Mouse (Mus musculus) heart, embryonic 12.5 days (tissue): ENCODE measurements around the gene Cyp2s1. TPM values are rescaled to one million over a fixed set of nuclear protein-coding genes. Genes with fewer than 3 reads are reported as not detected.

ENCODE experiments used
- ATAC-seq: fragments of 200-750 bp; cut with Nextera tagmentation; 2 replicates; pipeline ENCODE4 v1.8.0; 2017; ENCODE audit warnings: moderate TSS enrichment, moderate library complexity; ENCODE audit not compliant: insufficient number of reproducible peaks, low FRiP score
- H3K27ac ChIP-seq: fragments of 300-500 bp; sonication (generic); 2 replicates; pipeline ENCODE4 v1.5.1; 2016; ENCODE audit warnings: mild to moderate bottlenecking, moderate library complexity; ENCODE audit not compliant: poor library complexity, severe bottlenecking
- H3K27me3 ChIP-seq: fragments of 300-500 bp; sonication (generic); replicated peaks from 2 replicates; pipeline ENCODE4 v1.6.1; 2016; ENCODE audit warnings: mild to moderate bottlenecking, moderate library complexity
- H3K36me3 ChIP-seq: fragments of 300-500 bp; sonication (generic); 2 replicates; pipeline ENCODE4 v1.6.1; 2016; ENCODE audit warnings: mild to moderate bottlenecking, moderate library complexity
- H3K4me1 ChIP-seq: fragments of 300-500 bp; sonication (generic); replicated peaks from 2 replicates; pipeline ENCODE4 v1.6.1; 2016; ENCODE audit warnings: mild to moderate bottlenecking
- H3K4me2 ChIP-seq: fragments of 300-500 bp; sonication (generic); 2 replicates; pipeline ENCODE4 v1.6.1; 2016; ENCODE audit warnings: mild to moderate bottlenecking, moderate library complexity
- H3K4me3 ChIP-seq: fragments of 300-500 bp; sonication (generic); 2 replicates; pipeline ENCODE4 v1.5.1; 2016; ENCODE audit warnings: mild to moderate bottlenecking
- H3K9ac ChIP-seq: fragments of 300-500 bp; sonication (generic); 2 replicates; pipeline ENCODE4 v1.6.1; 2016; ENCODE audit warnings: mild to moderate bottlenecking, moderate library complexity
- H3K9me3 ChIP-seq: fragments of 300-500 bp; sonication (generic); replicated peaks from 2 replicates; pipeline ENCODE4 v1.6.1; 2016; ENCODE audit warnings: mild to moderate bottlenecking, moderate library complexity
- WGBS: fragments of 180-500 bp; shearing (Covaris S2); methylation state at CpG from one replicate; pipeline ENCODE4 v1.1.7; 2016; 5-methylcytosine and 5-hydroxymethylcytosine counted together
- microRNA-seq: library from miRNA; unstranded; fragments of <30 nt; microRNA quantifications from one replicate; pipeline ENCODE4, GENCODE M21; 2017
- polyA plus RNA-seq: library from polyadenylated mRNA; unstranded; fragments of >200 nt; fragmentation: Nextera tagmentation; extraction: Ambion mirVana; gene quantifications from 2 replicates; pipeline ENCODE4 v1.2.1, GENCODE M21; 2016

Cyp2s1 gene
- polyA plus RNA-seq, 1 experiment from 2014 or later = 3.1 TPM

GRCm38 (mm10) chr7:25753643-25754438, 62.9 kb downstream of the Cyp2s1 start:
- ATAC-seq = peak; percentile 9
- no peaks in the 10 kb centered on the region for H3K9me3 ChIP-seq
- H3K27me3 ChIP-seq = no peaks in the 10 kb centered on the region
- peak overlapping the region; percentile 99 for H3K9ac ChIP-seq
- H3K4me2 ChIP-seq = peak overlapping the region; percentile 88
- WGBS = under 1% methylated on average over 46 of the region's 46 CpGs
- H3K4me1 ChIP-seq = peaks cover 22% of the 10 kb centered on the region
- peak overlapping the region; percentile 79 for H3K4me3 ChIP-seq
- peak overlapping the region; percentile 99 for H3K27ac ChIP-seq
- peaks cover 28% of the 10 kb centered on the region for H3K36me3 ChIP-seq

DNA sequence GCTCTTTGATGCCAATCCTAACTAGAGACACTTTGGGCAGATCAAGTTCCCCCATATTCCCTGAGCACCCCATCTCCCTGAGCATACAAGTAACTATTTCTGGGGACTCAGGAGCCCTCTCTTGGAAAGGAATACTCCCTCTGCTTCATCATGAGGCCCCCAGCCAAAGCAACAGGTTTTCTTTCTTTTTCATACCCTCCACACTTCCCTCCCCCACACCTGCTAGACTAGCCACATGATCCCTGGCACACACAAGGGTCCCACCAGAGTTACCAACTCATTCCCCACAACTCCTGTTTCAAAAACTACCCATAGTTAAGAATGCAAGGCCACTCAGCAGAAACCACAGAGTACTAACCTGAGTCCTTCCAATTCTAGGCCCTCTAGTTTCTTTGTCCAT, 63.6 kb downstream of the Cyp2s1 start:
- H3K4me1 ChIP-seq = peaks cover 22% of the 10 kb centered on the region
- H3K4me3 ChIP-seq = peak overlapping the region; percentile 79
- H3K9ac ChIP-seq = peak overlapping the region; percentile 99
- no peak overlapping the region for H3K27ac ChIP-seq
- H3K36me3 ChIP-seq = peaks cover 30% of the 10 kb centered on the region
- ATAC-seq = no peak
- H3K9me3 ChIP-seq = no peaks in the 10 kb centered on the region
- H3K4me2 ChIP-seq = peak overlapping the region; percentile 88
- H3K27me3 ChIP-seq = no peaks in the 10 kb centered on the region

Small RNAs within 50 kb of the gene (microRNA-seq; reads per million reads assigned to microRNA genes)
- gene Gm24865 = not detected

Other genes starting within 250 kb of the Cyp2s1 start
- not detected in 2 replicates for gene Erich4, start 201.0 kb downstream of the Cyp2s1 start, polyA plus RNA-seq
- 55.3 and 56.2 TPM in 2 replicates for gene Dmac2, start 197.5 kb downstream of the Cyp2s1 start, polyA plus RNA-seq
- gene B3gnt8, start 190.3 kb downstream of the Cyp2s1 start, polyA plus RNA-seq = 6.2 and 7.1 TPM in 2 replicates
- 48.1 and 52.9 TPM in 2 replicates for gene Bckdha, start 157.9 kb downstream of the Cyp2s1 start, polyA plus RNA-seq
- gene Exosc5, start 157.7 kb downstream of the Cyp2s1 start, polyA plus RNA-seq = 35.3 and 37.2 TPM in 2 replicates
- 0.86 and 1.1 TPM in 2 replicates for gene Tmem91, start 141.7 kb downstream of the Cyp2s1 start, polyA plus RNA-seq
- gene B9d2, start 136.1 kb downstream of the Cyp2s1 start, polyA plus RNA-seq = 22.8 and 25.9 TPM in 2 replicates
- gene Tgfb1, start 129.9 kb downstream of the Cyp2s1 start, polyA plus RNA-seq = 5.1 and 5.6 TPM in 2 replicates
- gene Ccdc97, start 97.8 kb downstream of the Cyp2s1 start, polyA plus RNA-seq = 24.6 and 25.9 TPM in 2 replicates
- gene Hnrnpul1, start 62.2 kb downstream of the Cyp2s1 start, polyA plus RNA-seq = 57.0 and 60.9 TPM in 2 replicates
- gene Axl, start 28.2 kb downstream of the Cyp2s1 start, polyA plus RNA-seq = 60.6 and 61.8 TPM in 2 replicates
- gene Cyp2b10, start 80.7 kb upstream of the Cyp2s1 start, polyA plus RNA-seq = not detected in 2 replicates
- not detected in 2 replicates for gene Cyp2b13, start 244.6 kb upstream of the Cyp2s1 start, polyA plus RNA-seq